Mouse (Mus musculus): ENCODE results near the gene Il10ra.

The Il10ra gene

DNA sequence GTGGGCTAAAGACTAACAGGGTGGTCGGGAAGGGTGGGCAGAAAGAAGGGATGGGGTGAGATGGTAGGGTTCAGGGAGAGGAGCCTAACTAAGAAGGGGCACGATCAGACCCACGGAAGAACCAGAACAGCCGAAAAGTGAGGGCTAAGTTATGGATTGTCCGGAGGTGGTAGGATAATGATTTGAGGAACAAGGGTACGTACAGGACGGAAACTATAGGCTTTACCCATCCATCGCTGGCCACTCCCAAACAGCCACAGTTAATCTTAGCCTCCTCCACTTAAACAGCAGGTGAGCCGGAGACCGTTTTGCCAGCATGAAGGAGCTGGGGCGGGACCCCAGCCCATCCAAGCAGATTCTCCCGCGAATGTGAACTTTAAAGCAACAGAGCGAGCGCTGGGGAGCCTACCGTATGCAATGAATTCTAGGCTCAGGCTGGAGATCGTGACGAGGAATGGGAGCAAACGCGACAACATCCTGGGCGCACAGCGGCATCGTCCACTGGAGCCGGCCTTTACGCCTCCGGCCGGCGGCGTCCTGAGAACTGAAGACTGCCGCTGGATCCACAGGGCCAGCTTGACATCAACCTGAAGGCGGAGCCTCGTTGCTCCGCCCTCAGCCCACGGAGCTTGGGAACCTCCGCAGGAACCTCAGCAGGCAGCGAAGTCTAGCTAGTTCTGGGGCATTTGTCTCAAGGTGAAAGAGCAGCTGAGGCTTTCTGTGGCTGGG lies at the start of gene Il10ra:
Gene Il10ra (minus strand): TSS at position 553 of the 729 bp plus-strand sequence.
- peak; percentile 33 for DNase-seq (ENCODE audit: low read depth, low spot score)

DNA sequence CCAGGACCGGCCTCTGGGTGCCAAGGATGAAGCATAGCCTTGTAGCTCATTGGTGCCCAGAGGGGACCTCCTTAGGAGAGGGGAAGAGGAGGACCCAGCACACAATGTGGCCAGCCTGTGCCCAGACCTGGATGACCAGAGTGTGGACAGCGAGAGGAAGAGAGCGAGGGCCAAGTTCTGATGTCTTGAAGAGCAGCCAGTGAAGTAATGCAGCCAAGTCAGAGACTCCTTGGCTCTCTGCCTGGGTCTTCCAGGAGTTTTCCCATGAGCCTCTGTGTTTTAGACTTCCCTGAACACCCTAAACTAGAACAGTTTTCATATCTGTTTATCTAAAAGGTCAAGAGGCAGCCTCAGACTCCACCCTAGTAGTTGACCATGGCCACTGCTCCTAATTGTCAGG lies 48.7 kb upstream of the Il10ra start:
- no peak for DNase-seq (ENCODE audit: low read depth, low spot score)

DNA sequence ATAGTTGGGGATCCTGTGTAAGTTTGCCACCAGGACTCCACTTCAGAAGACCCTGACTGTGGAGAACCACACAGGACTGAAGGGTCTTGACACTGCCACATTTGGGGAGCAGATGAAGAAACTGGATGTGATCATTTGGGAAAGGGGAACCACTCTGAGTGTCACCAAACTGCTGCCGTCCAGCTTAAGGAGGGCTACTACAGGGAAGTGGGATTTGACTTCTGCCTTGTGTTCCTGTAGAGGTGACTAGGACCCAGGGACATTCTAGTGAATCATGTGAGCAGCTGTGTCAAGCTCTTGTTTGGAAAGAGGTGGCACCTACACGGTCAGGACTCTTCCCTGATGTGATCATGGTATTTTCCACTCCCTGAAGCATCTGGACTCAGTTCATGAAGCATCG lies 45.0 kb upstream of the Il10ra start:
- no peak for DNase-seq (ENCODE audit: low read depth, low spot score)

DNA sequence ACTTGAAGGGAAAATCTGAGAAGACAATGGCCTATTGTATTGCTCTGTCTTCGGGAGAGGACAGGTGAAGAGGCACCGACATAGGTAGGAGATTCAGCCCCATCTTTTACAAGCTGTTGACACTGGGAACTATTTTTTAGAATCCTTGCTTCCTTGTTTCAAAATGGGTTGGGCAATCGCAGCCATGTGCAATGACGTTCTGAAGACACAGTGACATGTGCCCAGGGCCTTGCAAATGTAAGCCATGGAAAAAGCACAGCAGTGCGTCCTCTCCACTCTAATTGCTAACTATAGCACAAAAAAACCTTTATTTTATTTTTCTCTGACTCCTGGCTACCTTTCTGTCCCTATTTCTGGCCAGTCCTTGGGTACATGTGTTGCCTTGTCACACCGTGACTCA lies 42.9 kb upstream of the Il10ra start:
- no peak for DNase-seq (ENCODE audit: low read depth, low spot score)

DNA sequence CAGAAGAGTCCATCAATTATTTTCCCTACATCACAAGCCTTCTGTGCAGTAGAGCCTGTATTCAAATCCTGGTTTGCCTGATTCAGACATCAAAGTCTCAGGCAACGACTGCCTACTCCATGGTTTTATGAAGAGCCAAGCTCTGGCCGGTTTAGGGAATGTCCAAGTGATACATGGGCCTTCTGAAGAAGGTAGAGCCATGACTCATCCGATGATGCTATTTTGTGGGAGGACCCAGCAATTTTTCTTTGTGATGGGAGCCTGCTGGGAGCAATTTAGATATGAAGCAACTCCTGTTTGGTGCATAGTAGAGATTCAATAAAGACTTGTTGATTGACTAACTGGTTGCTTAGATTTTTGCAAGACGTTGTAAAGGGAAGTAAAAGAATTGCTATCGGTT lies 39.6 kb upstream of the Il10ra start:
- no peak for DNase-seq (ENCODE audit: low read depth, low spot score)

DNA sequence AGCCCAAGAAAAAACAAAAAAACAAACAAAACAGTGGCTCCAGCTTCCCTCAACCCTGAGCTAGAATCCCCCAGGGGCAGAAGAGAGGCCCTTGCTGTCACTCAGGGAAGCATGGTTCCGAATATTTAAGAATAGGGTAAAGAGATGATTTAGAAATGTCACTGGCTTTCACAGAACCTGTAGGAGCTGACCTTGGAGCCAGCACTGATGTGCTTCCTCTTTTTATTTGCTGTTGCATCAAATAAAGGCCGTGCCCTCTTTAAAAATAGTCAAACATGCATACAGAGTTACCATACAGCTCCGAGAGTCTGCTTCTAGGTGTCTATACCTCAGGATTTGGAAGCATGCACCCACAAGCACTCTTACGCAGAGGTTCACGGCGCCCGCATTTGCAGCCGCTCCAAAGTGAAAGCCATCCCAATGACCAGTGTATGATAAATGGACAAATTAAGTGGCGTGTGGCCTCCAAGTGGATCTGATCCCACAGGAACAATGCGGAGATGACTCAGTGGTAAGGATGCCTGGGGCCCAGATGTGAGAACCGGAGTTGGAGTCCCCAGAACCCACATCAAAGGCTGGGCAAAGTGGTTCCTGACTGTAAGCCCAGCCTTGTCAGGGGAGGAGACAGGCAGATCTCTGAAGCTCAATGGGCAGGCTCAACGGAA lies 37.9 kb upstream of the Il10ra start:
- DNase-seq (ENCODE audit: low read depth, low spot score): no peak

DNA sequence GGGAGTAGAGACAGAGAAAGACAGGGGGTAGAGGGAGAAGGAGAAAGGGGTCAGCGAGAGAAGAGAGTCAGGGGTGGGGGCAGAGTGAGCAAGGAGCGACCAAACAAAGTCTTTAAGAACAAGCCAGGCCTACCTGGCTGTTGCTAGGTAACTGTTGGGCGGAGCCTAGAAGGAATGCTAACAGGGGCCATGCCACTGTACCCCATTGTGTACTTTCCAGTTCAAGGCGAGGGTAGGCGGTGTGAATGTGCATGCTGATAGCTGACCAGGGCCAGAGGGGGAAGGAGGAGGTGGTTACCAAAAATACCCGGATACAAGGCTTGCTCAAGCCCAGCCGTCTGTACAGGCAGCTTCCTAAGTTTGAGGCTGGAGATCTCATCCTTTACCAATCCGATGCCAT lies 32.8 kb upstream of the Il10ra start:
- DNase-seq (ENCODE audit: low read depth, low spot score): peak; percentile 5

DNA sequence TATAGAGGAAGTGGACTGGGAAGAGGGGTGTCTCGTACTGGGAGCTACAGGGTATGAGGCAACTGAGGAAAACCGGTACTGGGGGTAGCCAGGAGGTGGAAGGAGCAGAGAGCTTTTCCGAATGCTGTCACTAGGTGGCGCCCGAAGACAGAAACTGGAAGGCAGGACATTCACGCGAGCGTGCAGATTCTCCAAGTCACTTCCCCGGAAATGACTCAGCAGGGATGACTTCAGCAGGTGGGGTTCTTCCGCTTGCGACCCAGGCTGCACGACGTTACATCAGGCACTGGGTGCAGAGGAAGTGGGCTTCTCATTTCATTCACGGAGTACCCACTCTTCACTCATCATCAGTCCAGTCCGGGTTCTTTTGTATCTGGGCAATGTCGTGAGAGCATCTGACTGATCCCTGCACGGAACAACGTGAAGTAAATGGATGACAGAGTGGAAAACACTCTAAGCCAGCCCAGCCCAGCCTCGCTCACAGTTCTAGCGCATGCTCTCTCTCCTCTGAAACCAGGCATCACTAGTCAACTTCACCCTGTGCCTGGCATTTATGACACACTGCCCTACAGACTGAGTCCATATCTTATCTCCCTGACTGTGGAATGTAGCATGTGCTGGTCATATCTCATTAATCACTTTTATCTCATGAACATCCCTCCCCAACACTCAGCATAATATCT lies 31.6 kb upstream of the Il10ra start:
- DNase-seq (ENCODE audit: low read depth, low spot score): peak; percentile 86

DNA sequence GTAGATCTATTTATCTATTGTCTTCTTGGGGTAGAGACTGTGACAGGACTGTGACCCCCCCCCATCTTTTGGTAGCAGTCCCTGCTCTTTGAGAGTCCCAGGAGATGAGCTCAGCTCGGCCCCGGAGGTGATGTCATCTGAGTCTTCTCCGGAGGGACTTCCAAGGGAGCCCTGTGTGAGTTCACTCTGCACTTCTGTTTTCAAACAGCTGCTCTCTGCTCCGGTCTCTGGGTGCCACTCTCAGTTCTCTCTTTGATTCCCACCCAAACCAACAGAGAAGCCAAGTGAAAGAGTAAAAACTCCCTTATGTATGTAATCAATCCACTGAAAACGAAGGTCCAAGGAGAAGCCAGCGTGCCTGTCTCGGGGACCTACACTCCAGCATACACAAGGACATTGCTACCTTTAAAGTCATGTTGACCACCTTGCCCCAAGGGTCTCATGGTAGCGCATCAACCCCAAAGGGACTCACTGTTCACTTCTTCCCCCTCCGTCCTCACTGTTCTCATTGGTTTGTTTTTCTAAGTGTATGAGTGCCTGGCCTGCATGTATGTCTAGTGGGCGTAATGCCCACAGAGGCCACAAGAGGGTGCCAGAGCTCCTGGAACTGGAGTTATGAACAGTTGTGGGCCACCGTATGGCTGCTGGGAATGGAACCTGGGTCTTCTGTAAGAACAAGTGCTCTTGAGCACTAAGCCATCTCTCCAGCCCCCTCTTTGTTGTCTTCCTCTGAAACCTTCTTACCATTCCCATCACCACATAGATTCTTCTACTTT lies 30.5 kb upstream of the Il10ra start:
- DNase-seq (ENCODE audit: low read depth, low spot score): peak; percentile 45

DNA sequence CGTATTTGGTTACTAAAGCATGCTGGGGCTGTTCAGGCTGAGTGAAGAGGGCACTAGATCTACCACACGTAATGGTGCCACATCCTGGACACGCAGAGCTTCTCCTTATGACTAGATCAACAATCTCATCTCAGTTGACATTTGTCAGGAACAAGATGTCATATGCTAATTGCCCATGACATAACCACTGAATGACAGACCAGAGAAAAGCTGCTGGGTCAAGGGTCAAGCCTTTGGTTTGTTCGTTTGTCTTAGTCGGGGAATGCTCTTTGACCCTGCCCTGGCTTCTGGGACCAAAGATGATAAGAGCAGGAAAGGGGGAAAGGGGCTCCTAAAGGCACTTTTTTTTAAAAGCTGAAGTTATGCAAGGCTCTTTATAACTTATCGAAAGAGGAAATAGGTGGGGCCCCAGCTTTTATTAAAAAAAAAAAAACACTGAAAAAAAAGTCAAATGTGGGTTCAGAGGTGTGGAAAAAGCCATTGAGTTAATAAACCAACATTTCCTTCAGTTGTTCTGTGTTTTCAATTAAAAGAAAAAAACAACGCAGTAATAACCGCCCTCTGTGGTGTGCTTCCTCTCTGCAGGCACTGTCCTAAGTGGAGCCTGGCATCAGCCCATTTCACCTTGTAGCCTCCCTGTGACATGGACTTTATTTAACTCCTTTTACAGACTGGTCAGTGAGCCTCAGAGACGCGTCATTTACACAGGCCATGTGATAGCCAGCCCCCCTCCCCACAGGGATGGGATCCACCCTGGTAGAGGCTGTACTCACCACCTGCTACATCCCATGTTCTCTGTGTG lies 25.5 kb upstream of the Il10ra start:
- DNase-seq (ENCODE audit: low read depth, low spot score): no peak

DNA sequence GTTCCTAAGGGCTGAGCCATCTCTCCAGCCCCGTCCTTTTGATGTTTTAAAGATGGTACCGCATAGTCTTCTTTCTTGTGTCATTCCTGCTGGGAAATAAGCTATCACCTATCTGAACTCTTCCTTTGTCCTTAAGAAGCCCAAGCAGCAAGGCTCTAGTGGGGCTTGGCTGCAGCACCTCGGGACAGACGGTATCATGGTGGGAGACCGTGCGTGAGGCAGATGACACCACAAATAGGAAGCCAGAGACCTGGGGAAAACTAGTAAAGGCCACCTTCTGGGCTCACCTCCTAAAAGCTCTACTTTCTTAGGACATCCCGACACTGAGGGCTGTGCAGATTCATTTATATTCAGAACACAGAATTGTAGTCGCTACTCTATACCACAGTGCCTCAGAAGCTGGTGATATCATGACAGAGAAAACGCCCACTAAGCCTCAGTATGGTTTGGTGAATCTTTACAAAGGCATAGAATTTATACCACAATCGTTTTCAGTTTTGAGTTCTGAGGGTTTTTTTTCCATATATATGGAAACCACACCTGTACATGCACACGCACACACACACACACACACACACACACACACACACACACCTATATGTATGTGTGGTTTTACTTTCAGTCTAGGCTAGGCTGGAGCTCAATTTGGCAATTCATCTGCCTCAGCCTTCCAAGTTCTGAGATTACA lies 22.7 kb upstream of the Il10ra start:
- no peak for DNase-seq (ENCODE audit: low read depth, low spot score)

DNA sequence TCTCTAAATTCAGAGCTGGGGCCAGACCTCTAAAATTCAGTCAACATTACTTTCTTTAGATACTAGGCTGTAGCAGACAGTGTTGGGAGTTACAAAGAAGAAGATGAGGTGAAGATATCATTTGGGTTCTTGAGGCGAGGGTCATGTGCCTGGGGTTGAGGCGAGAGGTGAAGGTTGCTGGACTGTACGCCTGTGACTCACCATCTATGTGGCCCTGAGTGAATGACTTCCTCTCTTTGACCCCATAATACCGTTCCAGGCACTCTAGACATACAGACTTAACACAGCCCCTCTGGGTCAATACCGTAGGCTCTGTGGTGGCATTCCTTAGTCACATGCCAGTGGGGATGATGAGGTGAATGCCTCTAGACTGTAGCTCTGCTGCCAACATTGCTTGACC lies 13.5 kb upstream of the Il10ra start:
- DNase-seq (ENCODE audit: low read depth, low spot score): no peak

DNA sequence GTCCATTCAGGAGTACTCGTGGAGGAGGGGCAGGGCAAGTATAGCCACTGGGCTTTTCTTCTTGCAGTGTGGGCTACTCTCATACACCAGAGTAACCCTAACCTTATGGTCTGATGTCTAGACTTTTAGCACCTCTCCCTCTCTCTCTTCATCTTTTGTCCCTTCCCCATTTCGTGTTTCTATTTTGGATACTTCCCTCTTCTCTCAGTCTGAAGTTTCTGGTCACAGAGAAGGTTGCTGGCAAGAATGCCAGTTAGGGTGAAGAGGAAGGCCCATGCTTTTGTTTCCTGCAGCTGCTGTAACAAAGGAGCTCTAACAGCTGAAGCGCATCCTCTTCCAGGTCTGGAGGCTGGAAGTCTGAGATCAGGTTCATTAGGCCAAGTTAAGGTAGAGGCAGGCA lies 11.9 kb upstream of the Il10ra start:
- DNase-seq (ENCODE audit: low read depth, low spot score): no peak

DNA sequence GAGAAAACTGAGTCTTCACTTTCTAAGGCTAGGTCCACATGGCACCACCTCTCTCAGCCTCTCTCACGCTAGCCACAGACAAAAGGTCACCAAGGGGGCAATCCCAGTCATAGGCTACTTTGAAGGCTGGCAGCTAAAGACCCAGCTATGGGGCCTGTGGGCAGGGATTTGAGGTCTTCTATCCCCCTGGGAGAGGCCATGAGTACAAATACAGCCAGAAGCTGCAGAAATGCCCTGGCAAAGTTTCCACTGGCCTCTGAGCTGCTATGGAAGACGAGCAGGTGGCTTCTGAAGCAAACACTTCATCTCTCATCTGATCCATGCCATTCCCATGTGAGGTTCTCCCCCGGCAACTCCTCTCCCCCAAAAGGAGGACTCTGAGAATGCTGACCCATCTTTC lies 11.1 kb upstream of the Il10ra start:
- DNase-seq (ENCODE audit: low read depth, low spot score): no peak

DNA sequence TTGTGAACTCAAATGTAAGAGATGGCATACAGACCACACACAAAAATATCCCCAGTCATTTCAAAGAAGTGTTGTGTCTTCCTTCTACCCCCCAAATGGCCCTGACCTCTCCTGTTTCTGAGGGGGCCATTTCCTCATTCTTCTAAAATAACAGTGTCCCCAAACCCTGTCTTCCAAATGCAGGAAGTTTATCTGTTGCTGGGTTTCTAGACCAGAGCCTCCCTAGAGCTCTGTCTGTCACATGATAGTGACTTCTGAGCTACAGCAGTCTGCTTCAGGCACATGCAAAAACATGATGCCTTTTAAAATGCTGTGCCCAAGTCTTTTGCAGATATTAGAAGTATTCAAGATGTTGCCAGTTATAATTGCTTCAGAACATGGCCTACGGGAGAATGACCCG lies 5.7 kb upstream of the Il10ra start:
- DNase-seq (ENCODE audit: low read depth, low spot score): no peak

DNA sequence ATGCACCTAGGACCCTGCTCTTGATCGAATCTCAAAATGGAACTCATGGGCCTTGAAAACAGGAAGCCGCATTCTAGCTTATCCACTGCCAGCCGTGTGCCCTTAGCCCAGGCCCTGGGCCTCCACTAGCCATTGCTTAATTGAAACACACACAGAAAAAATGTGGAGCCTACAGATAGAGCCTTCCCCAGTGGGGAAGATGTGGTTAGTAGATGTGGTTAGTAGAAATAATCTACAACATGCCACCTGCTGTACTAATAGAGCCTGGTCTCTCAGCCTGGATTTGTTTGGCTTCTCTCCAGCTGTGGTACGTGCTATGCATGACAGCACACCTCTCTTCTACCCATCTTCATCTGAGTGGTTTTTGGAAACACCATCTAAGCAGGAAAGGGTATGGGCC lies 5.3 kb upstream of the Il10ra start:
- no peak for DNase-seq (ENCODE audit: low read depth, low spot score)

DNA sequence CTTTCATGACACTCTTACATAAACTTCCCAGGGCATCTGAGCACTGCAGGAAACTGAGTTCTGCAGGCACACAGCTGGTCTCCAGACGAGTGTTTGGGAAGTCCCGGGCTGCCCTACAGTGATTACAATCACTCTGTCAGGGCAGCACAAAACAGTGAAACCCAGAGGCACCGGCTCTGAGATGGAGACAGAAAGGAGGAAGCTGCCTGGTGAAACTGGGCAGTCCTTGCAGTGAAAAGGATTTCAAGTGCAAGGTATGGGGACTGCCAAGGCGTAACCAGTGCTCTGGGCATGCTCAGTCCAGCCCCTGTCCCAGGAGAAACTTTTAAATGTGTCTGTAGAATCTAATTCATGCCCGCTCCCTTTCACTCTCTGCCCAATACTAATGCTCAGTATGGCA lies 3.3 kb upstream of the Il10ra start:
- no peak for DNase-seq (ENCODE audit: low read depth, low spot score)

DNA sequence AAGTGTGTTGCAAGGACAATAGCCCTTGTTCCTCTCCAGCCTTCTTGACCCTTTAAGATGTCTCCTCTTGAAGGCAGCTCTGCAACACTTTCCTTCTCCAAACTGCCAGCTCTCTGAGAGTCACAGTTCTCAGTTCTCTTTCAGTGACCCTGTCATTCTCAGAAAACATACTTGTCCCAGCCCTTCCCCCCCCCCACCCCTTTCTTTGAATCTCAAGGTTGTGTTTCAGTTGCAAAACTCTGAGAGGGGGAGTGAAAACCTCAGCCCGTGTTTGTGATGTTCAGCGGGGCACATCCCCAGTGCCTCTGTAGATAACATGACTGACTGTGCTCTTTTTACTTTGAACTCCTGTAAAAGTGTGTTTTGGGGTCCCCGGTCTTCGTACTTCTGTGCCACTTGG lies 870 bp downstream of the Il10ra start:
- DNase-seq (ENCODE audit: low read depth, low spot score): no peak

DNA sequence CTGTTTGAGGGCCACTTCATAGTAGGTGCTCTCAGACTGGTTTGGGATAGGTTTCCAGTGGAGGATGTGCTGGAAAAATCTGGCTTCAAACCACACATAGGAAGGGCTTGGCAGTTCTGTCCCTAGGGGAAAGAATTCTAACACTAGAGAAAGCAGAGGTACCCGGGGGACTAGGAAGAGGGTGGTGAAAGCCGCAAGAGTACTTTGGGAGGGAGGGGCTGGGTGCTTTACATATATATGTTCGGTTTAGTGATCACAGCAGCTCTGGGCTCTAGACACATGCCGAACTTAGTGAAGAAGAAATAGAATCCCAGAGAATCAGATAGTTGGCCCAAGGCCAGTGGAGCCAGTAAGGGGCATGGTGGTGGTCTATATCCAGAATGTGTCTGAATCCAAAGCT lies 1.9 kb downstream of the Il10ra start:
- DNase-seq (ENCODE audit: low read depth, low spot score): no peak

DNA sequence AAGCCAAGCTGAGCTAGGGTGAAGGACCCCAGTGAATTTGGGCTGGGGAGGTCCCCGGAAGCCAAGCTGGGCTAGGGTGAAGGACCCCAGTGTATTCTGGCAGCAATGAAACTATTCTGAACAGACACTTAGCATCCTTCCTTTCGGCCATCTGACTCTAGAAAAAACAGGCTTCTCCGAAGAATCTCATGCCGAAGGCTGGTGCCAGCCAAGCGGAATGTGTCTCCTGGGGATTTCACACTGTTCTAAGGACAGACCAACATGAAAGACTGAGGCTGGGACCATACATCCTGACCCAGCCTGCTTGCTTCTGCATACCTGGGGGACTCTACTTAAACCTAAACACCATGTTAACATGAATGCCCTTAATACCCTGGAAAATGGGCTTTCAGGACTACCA lies 7.1 kb downstream of the Il10ra start:
- DNase-seq (ENCODE audit: low read depth, low spot score): no peak

DNA sequence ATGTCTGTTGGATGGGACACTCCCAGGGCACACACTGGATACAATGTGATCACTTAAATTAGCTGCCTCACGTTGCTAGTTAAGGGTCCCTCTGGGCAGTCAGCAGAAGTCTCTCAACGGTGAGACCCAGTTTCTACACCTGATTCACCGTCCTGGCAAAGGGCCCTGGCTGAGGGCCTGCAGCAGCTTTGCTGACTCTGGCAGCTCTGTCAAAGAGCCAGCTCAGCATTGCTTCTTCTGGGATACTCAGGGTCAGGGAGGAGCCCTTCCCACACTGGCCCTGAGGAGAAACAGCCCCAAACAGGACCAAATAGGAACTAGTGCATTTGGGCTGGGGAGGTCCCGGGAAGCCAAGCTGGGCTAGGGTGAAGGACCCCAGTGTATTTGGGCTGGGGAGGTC lies 7.5 kb downstream of the Il10ra start:
- DNase-seq (ENCODE audit: low read depth, low spot score): no peak

All from WW6 (cell line).